Mouse (Mus musculus): Measurements from ENCODE around the gene Doc2b. TPM values are rescaled to one million over a fixed set of nuclear protein-coding genes. Genes with fewer than 3 reads are reported as not detected.

Gene Doc2b
- polyA plus RNA-seq (2015; fragmentation: Nextera tagmentation; extraction: Ambion mirVana) = 0.74 and 0.79 TPM in 2 replicates

- Histone ChIP-seq H3K27me3 (peaks cover 50% of the 10 kb centered on the region), H3K9ac (peak within 1 kb of the TSS; percentile 50)
Measured at GRCm38 (mm10) chr11:75796029-75796445, at the start of gene Doc2b. Gene Doc2b, minus strand, starts transcription at chr11:75796049.

GRCm38 (mm10) chr11:75842904-75843619, 47.2 kb upstream of the Doc2b start:
- H3K9ac ChIP-seq = no peak overlapping the region
- H3K4me1 ChIP-seq = no peaks in the 10 kb centered on the region
- H3K36me3 ChIP-seq = no peaks in the 10 kb centered on the region
- no peaks in the 10 kb centered on the region for H3K9me3 ChIP-seq
- H3K4me3 ChIP-seq = no peak overlapping the region
- no peak overlapping the region for H3K4me2 ChIP-seq
- no peak for ATAC-seq (ENCODE audit: borderline replicate concordance, extremely low read depth, low FRiP score, low TSS enrichment)
- 77% methylated on average over 4 of the region's 4 CpGs for WGBS
- no peaks in the 10 kb centered on the region for H3K27me3 ChIP-seq
- no peak overlapping the region for H3K27ac ChIP-seq

More at GRCm38 (mm10) chr11:75796029-75796445, at the start of gene Doc2b:
- Histone ChIP-seq H3K36me3 (no peaks in the 10 kb centered on the region), H3K4me3 (peak within 1 kb of the TSS; percentile 49), H3K9me3 (no peaks in the 10 kb centered on the region), H3K4me1 (peaks cover 18% of the 10 kb centered on the region), H3K27ac (no peak within 1 kb of the TSS), H3K4me2 (peak within 1 kb of the TSS; percentile 86)
- peak; percentile 39; the same call in 1 of the 2 replicates for ATAC-seq (ENCODE audit: borderline replicate concordance, extremely low read depth, low FRiP score, low TSS enrichment)
- 2% methylated on average over 37 of the region's 37 CpGs for WGBS

- H3K9me3 ChIP-seq = no peaks in the 10 kb centered on the region
- no peaks in the 10 kb centered on the region for H3K27me3 ChIP-seq
- ATAC-seq (ENCODE audit: borderline replicate concordance, extremely low read depth, low FRiP score, low TSS enrichment) = no peak
- no peaks in the 10 kb centered on the region for H3K4me1 ChIP-seq
- no peak overlapping the region for H3K27ac ChIP-seq
- no peaks in the 10 kb centered on the region for H3K36me3 ChIP-seq
- H3K9ac ChIP-seq = no peak overlapping the region
- 72% methylated on average over 3 of the region's 3 CpGs for WGBS
- H3K4me2 ChIP-seq = no peak overlapping the region
- no peak overlapping the region for H3K4me3 ChIP-seq
Measured at GRCm38 (mm10) chr11:75841503-75841902, 45.7 kb upstream of the Doc2b start.

- Histone ChIP-seq H3K4me3 (no peak overlapping the region), H3K27ac (no peak overlapping the region), H3K9me3 (no peaks in the 10 kb centered on the region), H3K36me3 (no peaks in the 10 kb centered on the region), H3K9ac (no peak overlapping the region), H3K4me2 (no peak overlapping the region), H3K4me1 (no peaks in the 10 kb centered on the region), H3K27me3 (no peaks in the 10 kb centered on the region)
- no peak for ATAC-seq (ENCODE audit: borderline replicate concordance, extremely low read depth, low FRiP score, low TSS enrichment)
- WGBS = 75% methylated on average over 12 of the region's 12 CpGs
Measured at GRCm38 (mm10) chr11:75839536-75840430, 43.9 kb upstream of the Doc2b start.

GRCm38 (mm10) chr11:75838861-75839426, 43.1 kb upstream of the Doc2b start:
- H3K27me3 ChIP-seq = no peaks in the 10 kb centered on the region
- 69% methylated on average over 10 of the region's 10 CpGs for WGBS
- ATAC-seq (ENCODE audit: borderline replicate concordance, extremely low read depth, low FRiP score, low TSS enrichment) = no peak
- H3K9me3 ChIP-seq = no peaks in the 10 kb centered on the region
- H3K36me3 ChIP-seq = no peaks in the 10 kb centered on the region
- no peak overlapping the region for H3K4me3 ChIP-seq
- H3K4me1 ChIP-seq = no peaks in the 10 kb centered on the region
- H3K27ac ChIP-seq = no peak overlapping the region
- no peak overlapping the region for H3K9ac ChIP-seq
- no peak overlapping the region for H3K4me2 ChIP-seq

GRCm38 (mm10) chr11:75836240-75836610, 40.4 kb upstream of the Doc2b start:
- 68% methylated on average over 11 of the region's 11 CpGs for WGBS
- Histone ChIP-seq H3K4me3 (no peak overlapping the region), H3K27me3 (no peaks in the 10 kb centered on the region), H3K4me2 (no peak overlapping the region), H3K9me3 (no peaks in the 10 kb centered on the region), H3K9ac (no peak overlapping the region), H3K27ac (no peak overlapping the region), H3K4me1 (no peaks in the 10 kb centered on the region), H3K36me3 (no peaks in the 10 kb centered on the region)
- ATAC-seq (ENCODE audit: borderline replicate concordance, extremely low read depth, low FRiP score, low TSS enrichment) = no peak

GRCm38 (mm10) chr11:75835587-75836239, 39.9 kb upstream of the Doc2b start:
- H3K27ac ChIP-seq = no peak overlapping the region
- H3K36me3 ChIP-seq = no peaks in the 10 kb centered on the region
- no peaks in the 10 kb centered on the region for H3K27me3 ChIP-seq
- H3K9ac ChIP-seq = no peak overlapping the region
- ATAC-seq (ENCODE audit: borderline replicate concordance, extremely low read depth, low FRiP score, low TSS enrichment) = no peak
- no peaks in the 10 kb centered on the region for H3K4me1 ChIP-seq
- WGBS = 72% methylated on average over 11 of the region's 11 CpGs
- H3K9me3 ChIP-seq = no peaks in the 10 kb centered on the region
- no peak overlapping the region for H3K4me3 ChIP-seq
- H3K4me2 ChIP-seq = no peak overlapping the region

- WGBS = 68% methylated on average over 6 of the region's 6 CpGs
- ATAC-seq (ENCODE audit: borderline replicate concordance, extremely low read depth, low FRiP score, low TSS enrichment) = no peak
Measured at GRCm38 (mm10) chr11:75833081-75833480, 37.2 kb upstream of the Doc2b start.

GRCm38 (mm10) chr11:75830386-75830785, 34.5 kb upstream of the Doc2b start:
- ATAC-seq (ENCODE audit: borderline replicate concordance, extremely low read depth, low FRiP score, low TSS enrichment) = no peak
- no peaks in the 10 kb centered on the region for H3K4me1 ChIP-seq
- no peaks in the 10 kb centered on the region for H3K36me3 ChIP-seq
- no peak overlapping the region for H3K27ac ChIP-seq
- WGBS = 92% methylated on average over 3 of the region's 3 CpGs
- H3K4me3 ChIP-seq = no peak overlapping the region
- no peak overlapping the region for H3K9ac ChIP-seq
- H3K9me3 ChIP-seq = no peaks in the 10 kb centered on the region
- no peak overlapping the region for H3K4me2 ChIP-seq
- H3K27me3 ChIP-seq = no peaks in the 10 kb centered on the region

More at GRCm38 (mm10) chr11:75833081-75833480, 37.2 kb upstream of the Doc2b start:
- H3K27me3 ChIP-seq = no peaks in the 10 kb centered on the region
- no peak overlapping the region for H3K4me2 ChIP-seq
- no peaks in the 10 kb centered on the region for H3K9me3 ChIP-seq
- no peak overlapping the region for H3K4me3 ChIP-seq
- no peaks in the 10 kb centered on the region for H3K36me3 ChIP-seq
- no peak overlapping the region for H3K9ac ChIP-seq
- H3K4me1 ChIP-seq = no peaks in the 10 kb centered on the region
- no peak overlapping the region for H3K27ac ChIP-seq

GRCm38 (mm10) chr11:75827414-75827813, 31.6 kb upstream of the Doc2b start:
- Histone ChIP-seq H3K4me1 (no peaks in the 10 kb centered on the region), H3K9me3 (no peaks in the 10 kb centered on the region), H3K9ac (no peak overlapping the region), H3K27ac (no peak overlapping the region), H3K4me3 (no peak overlapping the region), H3K4me2 (no peak overlapping the region), H3K36me3 (no peaks in the 10 kb centered on the region), H3K27me3 (peaks cover 3% of the 10 kb centered on the region; the same call in 1 of the 2 replicates)
- 76% methylated on average over 8 of the region's 8 CpGs for WGBS
- ATAC-seq (ENCODE audit: borderline replicate concordance, extremely low read depth, low FRiP score, low TSS enrichment) = no peak

- 40% methylated on average over 7 of the region's 7 CpGs for WGBS
- no peaks in the 10 kb centered on the region for H3K36me3 ChIP-seq
- ATAC-seq (ENCODE audit: borderline replicate concordance, extremely low read depth, low FRiP score, low TSS enrichment) = no peak
- H3K9ac ChIP-seq = no peak overlapping the region
- H3K4me1 ChIP-seq = 0 out of 2 replicates have a peak, but pooled peaks cover under 1% of the 10 kb centered on the region
- H3K9me3 ChIP-seq = no peaks in the 10 kb centered on the region
- no peak overlapping the region for H3K27ac ChIP-seq
- H3K27me3 ChIP-seq = peaks cover 6% of the 10 kb centered on the region; the same call in 1 of the 2 replicates
- H3K4me3 ChIP-seq = no peak overlapping the region
- H3K4me2 ChIP-seq = no peak overlapping the region
Measured at GRCm38 (mm10) chr11:75823506-75823905, 27.7 kb upstream of the Doc2b start.

Measured in lung, embryonic 15.5 days (tissue).